Mouse (Mus musculus) forebrain, embryonic 14.5 days (tissue): ENCODE data around the gene Ppa2. TPM values are rescaled to one million over a fixed set of nuclear protein-coding genes. Genes with fewer than 3 reads are reported as not detected.
A peak's percentile ranks its signal among the peaks of the same experiment; 100 is the strongest.

ENCODE experiments used
- ATAC-seq: fragments of 200-750 bp; cut with Nextera tagmentation; 2 replicates; pipeline ENCODE4 v1.8.0; 2017; ENCODE audit warnings: mild to moderate bottlenecking, moderate library complexity
- DNase-seq: peaks from one replicate; pipeline ENCODE4 v3.0.0-alpha.2; 2015; ENCODE audit warnings: low spot score
- H3K27ac ChIP-seq: fragments of 300-500 bp; sonication (generic); 2 replicates; pipeline ENCODE4 v1.5.1; 2014; ENCODE audit warnings: low read depth, mild to moderate bottlenecking, control low read depth, low read length, moderate library complexity
- H3K27me3 ChIP-seq: fragments of 300-500 bp; sonication (generic); replicated peaks from 2 replicates; pipeline ENCODE4 v1.6.1; 2014; ENCODE audit warnings: low read length, control low read depth, mixed read lengths; ENCODE audit not compliant: control insufficient read depth, insufficient read depth
- H3K36me3 ChIP-seq: fragments of 300-500 bp; sonication (generic); 2 replicates; pipeline ENCODE4 v1.6.1; 2014; ENCODE audit warnings: low read length, control low read depth; ENCODE audit not compliant: control insufficient read depth, insufficient read depth
- H3K4me1 ChIP-seq: fragments of 300-500 bp; sonication (generic); 2 replicates; pipeline ENCODE4 v1.6.1; 2014; ENCODE audit warnings: antibody characterized with exemption, low read length, control low read depth; ENCODE audit not compliant: control insufficient read depth, insufficient read depth
- H3K4me2 ChIP-seq: fragments of 300-500 bp; sonication (generic); 2 replicates; pipeline ENCODE4 v1.6.1; 2014; ENCODE audit warnings: mild to moderate bottlenecking, control low read depth, low read length
- H3K4me3 ChIP-seq: fragments of 300-500 bp; sonication (generic); 2 replicates; pipeline ENCODE4 v1.5.1; 2014; ENCODE audit warnings: low read depth, low read length, control low read depth
- H3K9ac ChIP-seq: fragments of 300-500 bp; sonication (generic); 2 replicates; pipeline ENCODE4 v1.6.1; 2014; ENCODE audit warnings: mild to moderate bottlenecking, low read length, control low read depth, moderate library complexity
- H3K9me3 ChIP-seq: fragments of 300-500 bp; sonication (generic); replicated peaks from 2 replicates; pipeline ENCODE4 v1.6.1; 2016; ENCODE audit warnings: low read length, control low read depth, mixed read lengths; ENCODE audit not compliant: control insufficient read depth
- WGBS: fragments of 180-500 bp; shearing (Covaris S2); extraction: QIAGEN DNeasy Blood & Tissue Kit; methylation state at CpG from one replicate; pipeline ENCODE4 v1.1.7; 2014; 5-methylcytosine and 5-hydroxymethylcytosine counted together
- polyA plus RNA-seq: library from polyadenylated mRNA; unstranded; fragments of >200 nt; fragmentation: Nextera tagmentation; extraction: Ambion mirVana; gene quantifications from 2 replicates; pipeline ENCODE4 v1.2.1, GENCODE M21; 2014

Gene Ppa2
- polyA plus RNA-seq, 1 experiment from 2014 or later: 79.9 TPM

DNA sequence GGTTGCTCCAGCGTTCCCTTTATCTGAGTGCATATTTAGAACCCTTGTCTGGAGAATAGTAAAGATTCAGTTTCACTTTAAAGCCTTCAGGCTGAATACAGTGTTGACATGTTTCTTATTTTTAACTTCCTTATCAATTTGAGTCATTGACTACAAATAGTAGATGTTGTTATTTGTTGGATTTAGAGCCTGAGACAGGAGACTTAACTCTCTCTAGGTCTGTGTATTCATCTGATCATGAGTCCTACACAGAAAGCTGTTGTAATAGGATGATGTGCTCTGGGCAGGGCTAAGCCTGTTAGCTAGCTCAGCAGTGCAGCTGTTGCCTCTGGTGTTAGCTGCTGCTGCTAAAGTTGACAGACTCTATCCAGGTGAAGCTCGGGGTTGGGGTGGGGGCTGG lies 25.3 kb downstream of the Ppa2 start:
- no peak overlapping the region for H3K4me3 ChIP-seq
- ATAC-seq: no peak
- no peak overlapping the region for H3K27ac ChIP-seq
- DNase-seq: no peak
- H3K4me2 ChIP-seq: no peak overlapping the region
- no peaks in the 10 kb centered on the region for H3K27me3 ChIP-seq
- H3K9ac ChIP-seq: no peak overlapping the region
- H3K36me3 ChIP-seq: 0 out of 2 replicates have a peak, but pooled peaks cover 6% of the 10 kb centered on the region
- H3K4me1 ChIP-seq: peaks cover 3% of the 10 kb centered on the region; the same call in 1 of the 2 replicates
- 81% methylated on average over 2 of the region's 2 CpGs for WGBS
- H3K9me3 ChIP-seq: no peaks in the 10 kb centered on the region

DNA sequence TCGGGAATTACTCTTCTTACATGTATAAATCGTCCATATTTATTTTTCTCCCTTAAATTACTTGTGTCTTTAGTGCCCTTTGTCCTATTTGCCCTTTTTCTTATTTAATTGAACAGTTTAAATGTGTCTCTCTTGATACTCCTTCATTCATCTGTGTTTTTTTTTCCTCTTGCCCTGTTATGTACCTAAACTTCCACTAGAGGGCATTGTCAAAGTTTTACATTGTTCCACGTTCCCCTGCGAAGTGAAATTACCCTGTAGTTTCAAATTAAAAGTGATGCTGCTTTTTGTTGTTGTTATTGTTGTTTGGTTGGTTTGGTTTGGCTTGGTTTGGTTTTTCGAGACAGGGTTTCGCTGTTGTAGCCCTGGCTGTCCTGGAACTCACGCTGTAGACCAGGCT lies 26.5 kb downstream of the Ppa2 start:
- H3K36me3 ChIP-seq: peaks cover 16% of the 10 kb centered on the region; the same call in 1 of the 2 replicates
- no peaks in the 10 kb centered on the region for H3K27me3 ChIP-seq
- WGBS: 78% methylated on average over 7 of the region's 7 CpGs
- DNase-seq: peak; percentile 16
- H3K27ac ChIP-seq: no peak overlapping the region
- H3K4me3 ChIP-seq: no peak overlapping the region
- H3K4me1 ChIP-seq: peaks cover 3% of the 10 kb centered on the region; the same call in 1 of the 2 replicates
- no peak overlapping the region for H3K4me2 ChIP-seq
- ATAC-seq: no peak
- H3K9ac ChIP-seq: no peak overlapping the region
- H3K9me3 ChIP-seq: no peaks in the 10 kb centered on the region

DNA sequence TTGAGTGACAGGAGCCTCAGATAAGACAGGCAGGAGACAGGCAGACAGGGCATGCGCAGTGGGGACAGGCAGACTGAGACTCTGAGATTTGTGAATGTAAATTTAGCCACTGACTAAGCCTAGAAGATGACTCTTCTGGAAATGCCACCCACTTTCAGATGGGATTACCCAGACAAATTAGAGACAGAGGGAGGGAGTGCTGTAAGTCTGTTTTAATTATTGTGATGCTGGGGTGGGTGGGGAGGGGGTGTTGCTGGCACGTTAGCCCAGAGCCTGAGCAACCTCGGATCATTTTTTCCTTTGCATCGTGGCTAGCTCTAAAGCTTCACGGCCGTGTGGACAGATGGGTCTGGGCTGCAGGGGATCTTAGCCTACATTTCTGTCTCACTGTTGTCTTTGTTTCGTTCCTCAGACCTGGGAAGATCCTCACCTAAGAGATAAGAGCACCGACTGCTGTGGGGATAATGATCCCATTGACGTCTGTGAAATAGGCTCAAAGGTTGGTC lies 29.0 kb downstream of the Ppa2 start:
- H3K27me3 ChIP-seq: no peaks in the 10 kb centered on the region
- peak; percentile 19 for DNase-seq
- H3K27ac ChIP-seq: peak overlapping the region; percentile 40; the same call in 1 of the 2 replicates
- ATAC-seq: peak; percentile 30; the same call in 1 of the 2 replicates
- 56% methylated on average over 9 of the region's 9 CpGs for WGBS
- H3K4me3 ChIP-seq: no peak overlapping the region
- H3K4me1 ChIP-seq: peaks cover 3% of the 10 kb centered on the region; the same call in 1 of the 2 replicates
- no peaks in the 10 kb centered on the region for H3K9me3 ChIP-seq
- peaks cover 12% of the 10 kb centered on the region; the same call in 1 of the 2 replicates for H3K36me3 ChIP-seq
- H3K9ac ChIP-seq: no peak overlapping the region
- no peak overlapping the region for H3K4me2 ChIP-seq

DNA sequence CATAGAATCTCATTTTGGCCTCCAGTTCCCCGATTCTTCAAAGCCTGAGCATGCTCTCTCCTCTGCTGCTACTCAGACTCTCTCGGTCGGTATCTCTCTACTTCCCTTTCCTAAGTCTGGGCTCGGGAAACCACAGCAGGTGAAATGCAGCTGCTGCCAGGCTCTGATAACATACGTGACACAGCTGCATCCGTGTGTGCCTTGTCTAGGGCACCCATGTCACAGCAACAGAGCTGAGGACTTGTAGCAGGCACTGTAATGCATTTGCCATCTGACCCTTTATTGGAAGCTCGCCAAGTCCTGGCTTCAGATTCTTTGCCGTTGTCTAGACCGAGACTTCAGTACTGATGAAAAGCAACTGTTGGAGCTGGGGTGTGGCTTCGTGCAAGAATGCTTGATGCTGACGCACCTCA lies 29.5 kb downstream of the Ppa2 start:
- Histone ChIP-seq H3K9ac (no peak overlapping the region), H3K4me2 (peak overlapping the region; percentile 5; the same call in 1 of the 2 replicates), H3K36me3 (peaks cover 12% of the 10 kb centered on the region; the same call in 1 of the 2 replicates), H3K4me3 (no peak overlapping the region), H3K27me3 (no peaks in the 10 kb centered on the region), H3K9me3 (no peaks in the 10 kb centered on the region), H3K27ac (peak overlapping the region; percentile 40; the same call in 1 of the 2 replicates), H3K4me1 (peaks cover 3% of the 10 kb centered on the region; the same call in 1 of the 2 replicates)
- peak; percentile 53; the same call in 1 of the 2 replicates for ATAC-seq
- DNase-seq: peak; percentile 68
- WGBS: 54% methylated on average over 11 of the region's 11 CpGs

DNA sequence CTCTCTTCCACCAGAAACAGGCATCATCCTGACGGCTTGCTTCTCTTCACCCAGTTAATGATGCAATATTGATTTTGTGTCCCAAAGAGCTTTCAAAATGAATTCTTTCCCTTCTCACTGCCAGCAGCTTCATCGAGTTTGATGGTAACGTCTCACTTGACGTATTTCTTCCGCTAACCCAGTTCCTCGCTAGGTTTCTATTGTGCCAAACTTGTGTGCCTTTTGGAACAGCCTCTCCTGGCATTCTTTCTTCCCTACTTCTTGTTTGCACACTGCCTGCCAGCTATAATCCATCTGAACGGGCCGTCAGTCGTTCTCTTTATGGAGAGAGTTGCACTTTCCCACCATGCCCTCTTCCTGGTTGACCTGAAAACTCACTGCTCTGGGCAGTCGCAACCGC lies 31.2 kb downstream of the Ppa2 start:
- WGBS: 69% methylated on average over 11 of the region's 11 CpGs
- ATAC-seq: no peak
- no peak overlapping the region for H3K4me2 ChIP-seq
- no peak overlapping the region for H3K27ac ChIP-seq
- no peak overlapping the region for H3K9ac ChIP-seq
- no peak for DNase-seq
- H3K4me3 ChIP-seq: no peak overlapping the region
- peaks cover 12% of the 10 kb centered on the region; the same call in 1 of the 2 replicates for H3K36me3 ChIP-seq
- H3K4me1 ChIP-seq: peaks cover 3% of the 10 kb centered on the region; the same call in 1 of the 2 replicates
- no peaks in the 10 kb centered on the region for H3K27me3 ChIP-seq
- H3K9me3 ChIP-seq: no peaks in the 10 kb centered on the region

DNA sequence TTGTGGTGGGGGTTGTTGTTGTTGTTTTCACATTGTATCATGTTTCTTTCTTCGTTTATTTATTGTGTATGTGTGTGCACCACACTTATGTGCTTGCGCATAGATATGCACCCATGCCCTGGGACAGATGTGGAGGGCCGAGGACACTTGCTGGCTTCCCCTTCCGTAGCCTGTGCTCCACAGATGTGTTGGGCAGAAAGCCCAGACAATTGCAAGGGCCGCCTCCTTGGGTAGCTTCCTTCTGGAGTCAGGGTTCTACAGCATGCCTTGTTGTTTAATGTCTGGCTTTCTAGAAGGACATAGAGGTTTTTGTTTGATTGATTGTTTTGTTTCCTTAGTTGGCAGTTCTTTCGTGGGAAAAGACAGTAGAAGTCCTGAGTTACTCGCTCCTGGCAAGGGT lies 37.6 kb downstream of the Ppa2 start:
- WGBS: 89% methylated on average over 7 of the region's 7 CpGs
- H3K9me3 ChIP-seq: no peaks in the 10 kb centered on the region
- H3K36me3 ChIP-seq: no peaks in the 10 kb centered on the region
- no peaks in the 10 kb centered on the region for H3K4me1 ChIP-seq
- no peak overlapping the region for H3K4me2 ChIP-seq
- H3K9ac ChIP-seq: no peak overlapping the region
- DNase-seq: no peak
- H3K27ac ChIP-seq: no peak overlapping the region
- H3K4me3 ChIP-seq: no peak overlapping the region
- no peaks in the 10 kb centered on the region for H3K27me3 ChIP-seq
- no peak for ATAC-seq

DNA sequence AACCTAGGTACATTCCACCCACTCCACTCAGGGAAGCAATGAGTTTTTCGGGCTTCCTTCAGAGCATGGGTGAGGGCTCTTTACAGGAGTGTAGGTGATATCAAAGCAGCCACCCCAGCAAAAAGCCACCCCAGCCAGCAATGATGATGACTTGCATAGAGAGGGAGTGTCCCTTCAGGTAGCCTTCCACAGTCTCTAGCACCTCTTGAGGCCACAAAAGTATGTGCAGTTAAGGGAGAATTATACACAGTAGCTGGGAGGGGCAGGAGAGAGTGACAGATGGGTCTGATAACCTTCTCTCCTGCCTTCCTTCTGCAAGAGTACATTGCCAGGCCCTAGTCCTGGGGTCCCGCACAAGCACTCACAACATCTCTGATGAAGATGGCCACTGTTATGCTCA lies 38.9 kb downstream of the Ppa2 start:
- ATAC-seq: no peak
- Histone ChIP-seq H3K27ac (no peak overlapping the region), H3K9ac (no peak overlapping the region), H3K9me3 (no peaks in the 10 kb centered on the region), H3K36me3 (no peaks in the 10 kb centered on the region), H3K4me2 (no peak overlapping the region), H3K4me3 (no peak overlapping the region), H3K27me3 (no peaks in the 10 kb centered on the region), H3K4me1 (no peaks in the 10 kb centered on the region)
- 95% methylated on average over 2 of the region's 2 CpGs for WGBS
- DNase-seq: no peak

DNA sequence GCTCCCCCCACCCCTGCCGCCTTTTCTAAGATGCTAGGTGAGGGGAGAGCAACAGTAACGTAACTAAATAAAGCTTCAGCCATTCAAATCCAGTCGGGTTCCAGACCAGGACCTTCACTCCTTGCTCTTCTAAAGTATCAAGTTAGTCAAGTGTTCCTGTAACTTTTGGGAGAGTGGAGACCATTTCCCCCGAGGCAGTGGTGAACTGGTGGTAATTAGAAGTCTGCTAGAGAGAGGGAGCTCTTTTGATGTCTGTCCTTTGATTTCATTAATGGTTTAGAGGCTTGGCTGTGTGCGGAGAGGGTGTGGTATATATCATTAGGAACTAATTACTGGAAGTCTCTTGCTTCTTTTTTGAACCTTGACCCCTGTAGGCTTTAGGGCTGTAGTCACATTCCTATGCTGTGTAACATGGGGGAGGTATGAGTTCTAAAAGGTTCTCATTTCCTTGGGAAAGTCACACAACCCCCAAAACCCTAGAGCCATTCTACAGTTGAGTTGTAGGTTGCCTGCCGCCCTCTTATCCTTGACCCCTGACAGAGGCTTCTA lies 47.6 kb downstream of the Ppa2 start:
- H3K9me3 ChIP-seq: no peaks in the 10 kb centered on the region
- H3K9ac ChIP-seq: no peak overlapping the region
- H3K27me3 ChIP-seq: no peaks in the 10 kb centered on the region
- DNase-seq (no peak), ATAC-seq (no peak)
- no peak overlapping the region for H3K4me3 ChIP-seq
- H3K4me1 ChIP-seq: no peaks in the 10 kb centered on the region
- H3K36me3 ChIP-seq: no peaks in the 10 kb centered on the region
- H3K27ac ChIP-seq: no peak overlapping the region
- no peak overlapping the region for H3K4me2 ChIP-seq
- WGBS: 41% methylated on average over 6 of the region's 6 CpGs

DNA sequence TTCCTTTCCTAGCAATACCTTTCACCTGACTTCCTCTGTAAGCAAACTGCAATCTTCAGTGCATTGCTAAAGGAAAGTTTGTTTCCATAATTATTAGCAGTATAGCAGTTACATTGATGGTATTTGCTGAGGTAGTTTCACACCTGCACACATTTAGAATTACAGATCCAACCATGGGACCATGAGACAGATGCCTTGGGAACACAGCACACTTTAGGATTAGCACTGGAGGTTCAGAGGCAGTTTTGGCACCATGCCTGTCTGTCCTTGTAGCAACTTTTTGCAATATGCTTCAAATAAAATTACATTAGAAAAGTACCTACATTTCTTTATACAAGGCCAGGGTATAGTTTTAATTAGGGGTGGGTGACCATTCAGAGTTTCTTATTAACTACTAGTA lies 48.1 kb downstream of the Ppa2 start:
- Histone ChIP-seq H3K36me3 (no peaks in the 10 kb centered on the region), H3K9me3 (no peaks in the 10 kb centered on the region), H3K4me2 (no peak overlapping the region), H3K27ac (no peak overlapping the region), H3K9ac (no peak overlapping the region), H3K4me1 (no peaks in the 10 kb centered on the region), H3K27me3 (no peaks in the 10 kb centered on the region), H3K4me3 (no peak overlapping the region)
- no peak for DNase-seq
- no peak for ATAC-seq
